Mouse (Mus musculus) E14TG2a.4 (cell line): ENCODE results near the gene Thap3.
A peak's percentile ranks its signal among the peaks of the same experiment; 100 is the strongest.

Experiments used
- H3K27me3 ChIP-seq: 2 replicates; pipeline ENCODE4 v1.6.1; 2014; ENCODE audit warnings: low read length, control low read depth; ENCODE audit not compliant: insufficient read depth
- H3K36me3 ChIP-seq: 2 replicates; pipeline ENCODE4 v1.6.1; 2014; ENCODE audit warnings: low read length, control low read depth; ENCODE audit not compliant: insufficient read depth
- H3K4me1 ChIP-seq: replicated peaks from 2 replicates; pipeline ENCODE4 v1.6.1; 2014; ENCODE audit warnings: low read depth, low read length, control low read depth
- H3K4me3 ChIP-seq: replicated peaks from 2 replicates; pipeline ENCODE4 v1.5.1; 2014; ENCODE audit warnings: mild to moderate bottlenecking, low read length
- H3K9me3 ChIP-seq: 2 replicates; pipeline ENCODE4 v1.6.1; 2014; ENCODE audit warnings: low read length, control low read depth
- CTCF ChIP-seq: conservative IDR thresholded peaks from 2 replicates; pipeline ENCODE4 v1.5.1; 2014; ENCODE audit warnings: low read length
- NANOG ChIP-seq: IDR thresholded peaks from 2 replicates; pipeline ENCODE4 v1.6.1; 2014; ENCODE audit warnings: borderline replicate concordance, low read length, mixed read lengths
- POU5F1 ChIP-seq: IDR thresholded peaks from 2 replicates; pipeline ENCODE4 v1.6.1; 2014; ENCODE audit warnings: low read length, borderline replicate concordance

The Thap3 gene

DNA sequence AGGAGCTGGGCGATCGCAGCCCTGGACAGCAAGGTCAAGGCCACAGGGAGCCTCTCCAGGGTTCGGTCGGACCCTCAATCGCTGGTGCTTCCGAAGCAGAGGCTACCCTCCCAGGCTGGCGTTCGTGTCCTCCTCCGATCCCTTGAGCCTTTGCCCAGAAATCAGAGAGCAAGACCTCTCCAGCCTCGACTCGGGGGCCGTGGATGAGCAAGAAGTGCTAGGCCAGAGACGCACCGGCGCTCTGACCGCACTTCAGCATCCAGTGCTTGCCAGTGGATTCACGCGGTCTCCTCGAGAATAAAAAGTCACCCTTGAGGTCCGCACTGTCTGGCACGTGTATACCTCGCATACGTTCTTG lies 54.6 kb downstream of the Thap3 start:
- H3K36me3 ChIP-seq: peaks cover 35% of the 10 kb centered on the region
- no peaks in the 10 kb centered on the region for H3K27me3 ChIP-seq
- peak overlapping the region; percentile 99 for H3K4me3 ChIP-seq
- TF ChIP-seq CTCF: no peak
- TF ChIP-seq POU5F1: no peak
- TF ChIP-seq NANOG: no peak
- H3K4me1 ChIP-seq: peaks cover 51% of the 10 kb centered on the region
- H3K9me3 ChIP-seq: no peaks in the 10 kb centered on the region

GRCm38 (mm10) chr4:151933505-151934214 lies 55.1 kb downstream of the Thap3 start, which contains the start of gene Dnajc11:
Gene Dnajc11 (plus strand): TSS chr4:151933691.
- Histone ChIP-seq H3K4me3 (peak within 1 kb of the TSS; percentile 99), H3K27me3 (no peaks in the 10 kb centered on the region)
- TF ChIP-seq NANOG (no peak), POU5F1 (no peak), CTCF (no peak)

More at GRCm38 (mm10) chr4:151933505-151934214, 55.1 kb downstream of the Thap3 start, which contains the start of gene Dnajc11:
- no peaks in the 10 kb centered on the region for H3K9me3 ChIP-seq
- peaks cover 46% of the 10 kb centered on the region for H3K4me1 ChIP-seq
- peaks cover 30% of the 10 kb centered on the region for H3K36me3 ChIP-seq
